Mouse (Mus musculus) thymus, adult 2 months (tissue): ENCODE measurements around the gene Thbs4. TPM values are rescaled to one million over a fixed set of nuclear protein-coding genes. Genes with fewer than 3 reads are reported as not detected.

ENCODE experiments used
- DNase-seq: peaks from one replicate; pipeline ENCODE4 v3.0.0; 2021
- H3K27ac ChIP-seq: fragments of 200-500 bp; 2 replicates; pipeline ENCODE4 v1.5.1; 2012; ENCODE audit warnings: low read length, control low read depth; ENCODE audit not compliant: control insufficient read depth, insufficient read depth
- H3K27me3 ChIP-seq: fragments of 200-500 bp; 2 replicates; pipeline ENCODE4 v1.6.1; 2012; ENCODE audit warnings: mild to moderate bottlenecking, low read length, moderate library complexity, mixed read lengths; ENCODE audit not compliant: control insufficient read depth, insufficient read depth
- H3K36me3 ChIP-seq: fragments of 200-500 bp; 2 replicates; pipeline ENCODE4 v1.6.1; 2012; ENCODE audit warnings: mild to moderate bottlenecking, low read length, moderate library complexity; ENCODE audit not compliant: control insufficient read depth, insufficient read depth
- H3K4me1 ChIP-seq: fragments of 200-500 bp; replicated peaks from 2 replicates; pipeline ENCODE4 v1.6.1; 2012; ENCODE audit warnings: low read length; ENCODE audit not compliant: control insufficient read depth, insufficient read depth
- H3K4me3 ChIP-seq: fragments of 200-500 bp; 2 replicates; pipeline ENCODE4 v1.5.1; 2012; ENCODE audit warnings: mild to moderate bottlenecking, low read length, control low read depth, moderate library complexity; ENCODE audit not compliant: control insufficient read depth, insufficient read depth
- CTCF ChIP-seq: fragments of 200-500 bp; IDR thresholded peaks from 2 replicates; pipeline ENCODE4 v1.5.1; 2012; ENCODE audit warnings: mild to moderate bottlenecking, control low read depth, low read length, moderate library complexity, borderline replicate concordance; ENCODE audit not compliant: control insufficient read depth, poor library complexity, insufficient read depth; ENCODE audit errors: extremely low read depth
- POLR2A ChIP-seq: fragments of 200-500 bp; IDR thresholded peaks from 2 replicates; pipeline ENCODE4 v1.6.1; 2012; ENCODE audit warnings: mild to moderate bottlenecking, low read length, control low read depth, moderate library complexity; ENCODE audit not compliant: control insufficient read depth, poor library complexity, insufficient read depth; ENCODE audit errors: extremely low read depth
- WGBS: fragments of 180-500 bp; shearing (Covaris S2); methylation state at CpG from one replicate; pipeline ENCODE4 v1.1.7; 2018; 5-methylcytosine and 5-hydroxymethylcytosine counted together
- polyA plus RNA-seq: library from polyadenylated mRNA; depleted of rRNA; stranded (reverse); fragments of >200 nt; gene quantifications from 2 replicates; pipeline ENCODE4 v1.2.3, GENCODE M21; 2012

Thbs4 gene
- polyA plus RNA-seq, 1 experiment = 3.4 TPM

DNA sequence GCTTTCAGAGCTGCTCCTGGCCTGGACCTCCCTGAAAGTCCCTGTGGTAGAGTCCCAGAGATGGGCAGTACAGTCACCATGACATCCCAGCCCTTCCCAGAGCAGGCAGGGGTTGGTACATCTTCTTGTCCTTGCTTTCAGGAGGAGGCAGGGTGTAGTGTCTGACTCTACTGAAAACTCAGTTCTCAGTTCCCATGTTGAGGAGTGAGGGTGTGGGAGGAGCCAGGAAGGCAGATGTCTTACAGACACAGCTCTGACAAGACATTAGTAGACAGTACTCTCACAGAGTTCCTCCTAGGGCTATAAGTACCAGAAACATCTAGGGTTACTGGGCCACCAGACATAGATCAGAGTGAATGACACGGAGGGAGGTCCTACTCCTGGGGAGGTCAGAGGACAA is 32.3 kb downstream of the Thbs4 start:
- H3K27ac ChIP-seq = no peak overlapping the region
- no peaks in the 10 kb centered on the region for H3K27me3 ChIP-seq
- no peak overlapping the region for H3K4me3 ChIP-seq
- 72% methylated on average over 1 of the region's 1 CpGs for WGBS
- no peaks in the 10 kb centered on the region for H3K4me1 ChIP-seq
- no peak for DNase-seq
- H3K36me3 ChIP-seq = no peaks in the 10 kb centered on the region
- TF ChIP-seq CTCF = no peak
- no peak for TF ChIP-seq POLR2A

- no peak overlapping the region for H3K27ac ChIP-seq
- H3K27me3 ChIP-seq = no peaks in the 10 kb centered on the region
- no peak for TF ChIP-seq POLR2A
- TF ChIP-seq CTCF = no peak
- 91% methylated on average over 6 of the region's 6 CpGs for WGBS
- H3K4me3 ChIP-seq = no peak overlapping the region
- H3K4me1 ChIP-seq = no peaks in the 10 kb centered on the region
- no peak for DNase-seq
- H3K36me3 ChIP-seq = no peaks in the 10 kb centered on the region
Measured at GRCm38 (mm10) chr13:92760519-92760918, 34.1 kb downstream of the Thbs4 start.

DNA sequence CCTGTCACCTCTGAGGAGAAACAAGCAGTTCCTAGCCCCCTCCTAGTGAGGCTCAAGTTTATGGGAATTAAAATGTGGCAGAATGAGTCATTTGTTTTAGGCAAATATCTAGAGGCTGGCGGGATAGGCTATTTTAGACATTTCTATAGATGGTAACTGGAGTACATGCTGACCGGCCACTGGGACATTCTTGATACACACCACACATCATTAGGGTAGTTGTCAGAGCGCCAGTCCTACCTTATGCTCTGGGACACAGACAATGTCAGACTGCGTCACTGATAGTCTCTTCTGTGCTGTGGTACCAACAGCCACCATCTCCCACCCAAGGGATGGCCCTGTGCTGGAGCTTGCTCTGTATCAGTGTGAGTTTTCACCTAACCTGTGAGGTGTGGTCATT is 35.5 kb downstream of the Thbs4 start:
- no peaks in the 10 kb centered on the region for H3K36me3 ChIP-seq
- WGBS = 92% methylated on average over 4 of the region's 4 CpGs
- H3K27ac ChIP-seq = no peak overlapping the region
- TF ChIP-seq POLR2A = no peak
- TF ChIP-seq CTCF = no peak
- no peak overlapping the region for H3K4me3 ChIP-seq
- H3K27me3 ChIP-seq = no peaks in the 10 kb centered on the region
- no peaks in the 10 kb centered on the region for H3K4me1 ChIP-seq
- DNase-seq = no peak

GRCm38 (mm10) chr13:92757972-92758585 is 36.5 kb downstream of the Thbs4 start:
- TF ChIP-seq CTCF (no peak), POLR2A (no peak)
- no peaks in the 10 kb centered on the region for H3K27me3 ChIP-seq
- 95% methylated on average over 12 of the region's 12 CpGs for WGBS
- no peak overlapping the region for H3K27ac ChIP-seq
- no peak for DNase-seq
- no peaks in the 10 kb centered on the region for H3K4me1 ChIP-seq
- no peak overlapping the region for H3K4me3 ChIP-seq
- H3K36me3 ChIP-seq = no peaks in the 10 kb centered on the region

- WGBS = 95% methylated on average over 7 of the region's 7 CpGs
- DNase-seq = no peak
- no peaks in the 10 kb centered on the region for H3K4me1 ChIP-seq
- H3K27me3 ChIP-seq = no peaks in the 10 kb centered on the region
- TF ChIP-seq POLR2A (no peak), CTCF (no peak)
- H3K36me3 ChIP-seq = no peaks in the 10 kb centered on the region
- no peak overlapping the region for H3K4me3 ChIP-seq
- H3K27ac ChIP-seq = no peak overlapping the region
Measured at GRCm38 (mm10) chr13:92755036-92755435, 39.6 kb downstream of the Thbs4 start.

DNA sequence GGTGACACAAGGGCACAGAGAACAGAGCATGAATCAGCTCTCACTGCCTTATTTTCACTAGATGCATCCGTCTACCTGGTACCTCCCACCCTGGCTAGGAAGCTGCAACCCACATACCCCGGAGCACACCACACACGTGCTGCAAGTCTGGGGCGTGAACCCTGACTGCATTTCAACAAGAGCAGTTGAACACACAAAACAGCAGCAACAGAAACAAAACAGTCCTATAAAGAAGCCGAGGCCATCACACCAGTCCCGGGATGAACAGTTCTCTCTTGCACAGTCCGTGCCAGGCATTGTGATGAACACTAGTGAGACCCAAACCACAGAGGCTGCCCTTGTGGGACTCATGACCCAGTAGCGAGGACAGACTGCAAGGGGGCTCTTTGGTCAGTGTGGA is 40.9 kb downstream of the Thbs4 start:
- Histone ChIP-seq H3K27me3 (no peaks in the 10 kb centered on the region), H3K4me1 (no peaks in the 10 kb centered on the region), H3K36me3 (no peaks in the 10 kb centered on the region), H3K27ac (no peak overlapping the region), H3K4me3 (no peak overlapping the region)
- TF ChIP-seq CTCF (no peak), POLR2A (no peak)
- 92% methylated on average over 8 of the region's 8 CpGs for WGBS
- DNase-seq = no peak
